Mouse (Mus musculus) forebrain, embryonic 12.5 days (tissue): Measurements from ENCODE around the gene Tmem38b. TPM values are rescaled to one million over a fixed set of nuclear protein-coding genes. Genes with fewer than 3 reads are reported as not detected.

Source experiments
- ATAC-seq: fragments of 200-750 bp; cut with Nextera tagmentation; 2 replicates; pipeline ENCODE4 v1.8.0; 2017; ENCODE audit warnings: moderate TSS enrichment; ENCODE audit not compliant: low FRiP score
- H3K27ac ChIP-seq: fragments of 300-500 bp; sonication (generic); 2 replicates; pipeline ENCODE4 v1.5.1; 2016; ENCODE audit warnings: mild to moderate bottlenecking
- H3K27me3 ChIP-seq: fragments of 300-500 bp; sonication (generic); 2 replicates; pipeline ENCODE4 v1.6.1; 2016; ENCODE audit warnings: mild to moderate bottlenecking
- H3K36me3 ChIP-seq: fragments of 300-500 bp; sonication (generic); replicated peaks from 2 replicates; pipeline ENCODE4 v1.6.1; 2016; ENCODE audit warnings: mild to moderate bottlenecking
- H3K4me1 ChIP-seq: fragments of 300-500 bp; sonication (generic); 2 replicates; pipeline ENCODE4 v1.6.1; 2016
- H3K4me2 ChIP-seq: fragments of 300-500 bp; sonication (generic); 2 replicates; pipeline ENCODE4 v1.6.1; 2016; ENCODE audit warnings: mild to moderate bottlenecking, moderate library complexity
- H3K4me3 ChIP-seq: fragments of 300-500 bp; sonication (generic); replicated peaks from 2 replicates; pipeline ENCODE4 v1.5.1; 2016; ENCODE audit warnings: mild to moderate bottlenecking
- H3K9ac ChIP-seq: fragments of 300-500 bp; sonication (generic); 2 replicates; pipeline ENCODE4 v1.6.1; 2016; ENCODE audit warnings: mild to moderate bottlenecking
- H3K9me3 ChIP-seq: fragments of 300-500 bp; sonication (generic); 2 replicates; pipeline ENCODE4 v1.6.1; 2016
- WGBS: fragments of 180-500 bp; shearing (Covaris S2); methylation state at CpG from one replicate; pipeline ENCODE4 v1.1.7; 2016; 5-methylcytosine and 5-hydroxymethylcytosine counted together
- polyA plus RNA-seq: library from polyadenylated mRNA; unstranded; fragments of >200 nt; fragmentation: Nextera tagmentation; extraction: Ambion mirVana; gene quantifications from 2 replicates; pipeline ENCODE4 v1.2.1, GENCODE M21; 2016

The Tmem38b gene
- polyA plus RNA-seq, 1 experiment from 2014 or later: 7.7 TPM

DNA sequence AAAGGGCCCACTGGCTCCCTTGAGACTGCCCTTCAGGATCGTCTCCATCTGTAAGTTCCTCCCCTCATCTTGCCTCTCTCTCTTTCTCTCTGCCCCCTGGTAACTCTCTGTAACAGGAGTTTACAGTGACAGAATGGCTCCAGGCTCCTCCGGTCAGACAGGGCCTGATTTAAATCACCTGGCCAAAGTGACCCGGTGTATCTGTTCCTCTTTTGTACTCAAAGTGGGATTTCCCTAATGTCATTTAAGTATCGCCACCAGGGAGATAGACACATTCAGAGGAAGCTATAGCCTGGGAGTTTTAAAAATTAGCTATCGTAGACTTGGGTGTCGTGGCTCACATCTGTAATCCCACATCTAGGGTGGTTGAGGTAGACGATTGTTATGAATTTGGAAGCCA lies 78.5 kb downstream of the Tmem38b start:
- 88% methylated on average over 7 of the region's 7 CpGs for WGBS
- H3K27ac ChIP-seq: no peak overlapping the region
- H3K27me3 ChIP-seq: no peaks in the 10 kb centered on the region
- no peak overlapping the region for H3K9ac ChIP-seq
- no peak for ATAC-seq
- H3K36me3 ChIP-seq: no peaks in the 10 kb centered on the region
- no peaks in the 10 kb centered on the region for H3K4me1 ChIP-seq
- H3K4me2 ChIP-seq: no peak overlapping the region
- no peaks in the 10 kb centered on the region for H3K9me3 ChIP-seq
- H3K4me3 ChIP-seq: no peak overlapping the region

DNA sequence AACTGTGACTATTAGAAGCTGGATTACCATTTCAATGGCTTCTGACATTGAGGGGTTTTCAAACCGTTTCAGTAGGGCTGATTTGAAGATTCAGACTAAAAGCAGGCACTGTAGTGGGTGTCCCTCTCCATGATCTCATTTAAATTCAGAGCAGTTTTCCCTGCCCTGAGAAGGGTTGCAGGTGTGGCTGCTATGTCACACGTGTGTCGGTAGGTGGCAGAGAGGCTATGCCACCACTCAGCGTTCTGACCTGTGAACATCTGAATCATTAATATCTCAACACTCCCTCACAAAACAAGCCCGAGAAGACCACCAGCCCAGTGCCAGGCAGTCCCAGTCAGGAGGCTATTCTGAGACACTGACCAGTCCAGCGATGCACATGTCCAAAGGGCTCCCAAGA lies 79.7 kb downstream of the Tmem38b start:
- H3K9me3 ChIP-seq: no peaks in the 10 kb centered on the region
- H3K4me1 ChIP-seq: no peaks in the 10 kb centered on the region
- no peak for ATAC-seq
- 39% methylated on average over 6 of the region's 6 CpGs for WGBS
- H3K36me3 ChIP-seq: no peaks in the 10 kb centered on the region
- no peak overlapping the region for H3K4me2 ChIP-seq
- H3K27me3 ChIP-seq: no peaks in the 10 kb centered on the region
- H3K4me3 ChIP-seq: no peak overlapping the region
- H3K27ac ChIP-seq: no peak overlapping the region
- no peak overlapping the region for H3K9ac ChIP-seq

DNA sequence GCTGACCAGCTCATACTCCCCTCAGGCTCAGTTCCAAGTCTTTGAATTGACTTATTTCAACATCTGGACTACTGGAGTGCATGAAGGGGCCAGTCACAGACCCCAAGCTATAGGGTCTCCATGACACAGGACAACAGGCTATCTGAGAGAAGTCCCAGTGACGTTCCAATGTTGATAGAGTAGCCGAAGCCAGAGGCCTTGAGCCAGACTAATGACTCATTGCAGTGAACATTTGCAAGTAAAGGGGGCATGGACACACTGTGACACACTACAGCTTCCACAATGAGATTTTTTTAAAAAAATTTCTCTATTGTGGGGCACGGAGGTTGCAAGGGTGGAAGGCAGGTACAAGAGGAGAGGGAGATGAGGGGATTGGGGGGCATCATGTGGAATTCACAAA lies 81.2 kb downstream of the Tmem38b start:
- no peak overlapping the region for H3K9ac ChIP-seq
- no peaks in the 10 kb centered on the region for H3K27me3 ChIP-seq
- H3K4me3 ChIP-seq: no peak overlapping the region
- no peak overlapping the region for H3K27ac ChIP-seq
- H3K36me3 ChIP-seq: no peaks in the 10 kb centered on the region
- H3K4me2 ChIP-seq: no peak overlapping the region
- H3K9me3 ChIP-seq: no peaks in the 10 kb centered on the region
- H3K4me1 ChIP-seq: no peaks in the 10 kb centered on the region
- no peak for ATAC-seq
- 91% methylated on average over 3 of the region's 3 CpGs for WGBS

Other genes starting within 250 kb of the Tmem38b start
- 47.2 and 52.2 TPM in 2 replicates for gene Fsd1l, start 194.6 kb upstream of the Tmem38b start, polyA plus RNA-seq
- gene Fktn, start 112.0 kb upstream of the Tmem38b start, polyA plus RNA-seq: 21.8 and 22.7 TPM in 2 replicates
- gene Tal2, start 46.3 kb upstream of the Tmem38b start, polyA plus RNA-seq: 3.1 and 5.3 TPM in 2 replicates